Comparison of ENCODE assay signal across 8 mouse cellular contexts in genomic region chr5:148419112-148419526, GRCm38 (mm10). TPM values are rescaled to one million over a fixed set of nuclear protein-coding genes. Genes with fewer than 3 reads are reported as not detected.
DNase-seq lines count a peak whose midpoint lies in the region; ATAC-seq and TF ChIP-seq lines count a peak whose summit lies in the region.

No protein-coding gene starts in this region.

- H3K4me1 ChIP-seq in kidney, postnatal 0 days (replicated peaks; ENCODE audit: insufficient read depth, low read length) = no peaks in the 10 kb centered on the region

- 69% methylated on average over 9 of the region's 9 CpGs for WGBS in kidney, postnatal 0 days

- DNase-seq in kidney, postnatal 0 days (ENCODE audit: low spot score) = peak; percentile 11
- DNase-seq in kidney, adult 11 months = no peak
- DNase-seq in adrenal gland, postnatal 36 days = peak; percentile 46 to 66
- peak; percentile 49 for DNase-seq in kidney, postnatal 10 days
- DNase-seq in retina, embryonic 14.5 days (ENCODE audit: low spot score) = peak; percentile 22
- no peak for DNase-seq in layer of hippocampus, postnatal 14 days (ENCODE audit: low spot score in 2 of 2)
- DNase-seq in layer of hippocampus, postnatal 36 days = no peak

- no peaks in the 10 kb centered on the region for H3K36me3 ChIP-seq in kidney, postnatal 0 days (ENCODE audit: insufficient read depth, low read length)

- no peaks in the 10 kb centered on the region for H3K27me3 ChIP-seq in kidney, postnatal 0 days (ENCODE audit: insufficient read depth, low read length)

- no peak; the same call in 1 of the 2 replicates for TF ChIP-seq CTCF in kidney, postnatal 0 days (IDR thresholded peaks at IDR 0.05; ENCODE audit: low read depth)

- ATAC-seq in kidney, postnatal 0 days (replicated peaks; ENCODE audit: low FRiP score, low read depth) = no peak
- ATAC-seq in CD4-positive, CD25-positive, alpha-beta regulatory T cell, adult 4 months = peak; percentile 88

- no peak overlapping the region for H3K9ac ChIP-seq in kidney, postnatal 0 days (ENCODE audit: low read depth, low read length)

- no peaks in the 10 kb centered on the region for H3K9me3 ChIP-seq in kidney, postnatal 0 days (replicated peaks; ENCODE audit: low read length)

- no peak overlapping the region for H3K4me2 ChIP-seq in kidney, postnatal 0 days (ENCODE audit: low read length)

- H3K4me3 ChIP-seq in kidney, postnatal 0 days (replicated peaks; ENCODE audit: low read depth, low read length) = no peak overlapping the region

- no peak overlapping the region for H3K27ac ChIP-seq in kidney, postnatal 0 days

RNA-seq across cellular contexts. Expression of gene Slc7a1, which starts 19.4 kb away (rescaled TPM):
- polyA plus RNA-seq in kidney, postnatal 0 days (2015; fragmentation: Nextera tagmentation; extraction: Ambion mirVana) = 12.3 and 12.7 TPM in 2 replicates
- polyA plus RNA-seq in CD4-positive, CD25-positive, alpha-beta regulatory T cell, adult 4 months (2017; shearing (Covaris generic)) = 10 to 100 TPM; 13.2 to 19.0 TPM
- 100 to 1,000 TPM; 103 to 112 TPM for total RNA-seq in adrenal gland, postnatal 36 days (2021)
- total RNA-seq in layer of hippocampus, postnatal 14 days (2021) = 10 to 100 TPM; 47.5 to 48.2 TPM
- 10 to 100 TPM; 24.2 to 25.9 TPM for total RNA-seq in layer of hippocampus, postnatal 36 days (2021)

Comparison
In these comparisons a context has a peak if more than half of its experiments do, and no peak if none do; other contexts are left out.
1. DNase-seq: peak in kidney, postnatal 0 days (single experiment), adrenal gland, postnatal 36 days (2 of 2), kidney, postnatal 10 days (single experiment) and retina, embryonic 14.5 days (single experiment); none in kidney, adult 11 months (single experiment), layer of hippocampus, postnatal 14 days (0 of 2) and layer of hippocampus, postnatal 36 days (0 of 2).